Mouse (Mus musculus): ENCODE measurements around the gene 4930562C15Rik.

Gene 4930562C15Rik

DNA sequence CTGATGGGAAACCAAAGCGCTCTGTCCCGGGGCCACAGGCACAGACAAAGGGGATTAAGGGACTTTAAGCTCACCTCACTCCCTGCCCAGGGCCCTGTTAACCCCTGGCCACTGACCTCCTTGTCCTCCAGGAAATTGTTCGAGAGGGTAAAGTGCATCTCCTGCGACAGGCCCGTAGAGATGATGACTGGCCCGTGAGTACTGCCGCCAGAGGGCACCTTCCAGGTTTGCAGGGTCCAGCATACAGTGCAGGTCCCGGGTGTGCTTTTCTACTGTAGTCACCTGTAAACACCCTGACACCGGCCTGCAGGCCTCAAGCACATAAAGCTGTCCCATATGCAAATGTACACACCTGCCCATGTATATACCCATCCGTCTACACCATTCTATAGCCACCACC is 26.2 kb downstream of the 4930562C15Rik start:
- DNase-seq (ENCODE audit: low read depth, low spot score), result no peak

DNA sequence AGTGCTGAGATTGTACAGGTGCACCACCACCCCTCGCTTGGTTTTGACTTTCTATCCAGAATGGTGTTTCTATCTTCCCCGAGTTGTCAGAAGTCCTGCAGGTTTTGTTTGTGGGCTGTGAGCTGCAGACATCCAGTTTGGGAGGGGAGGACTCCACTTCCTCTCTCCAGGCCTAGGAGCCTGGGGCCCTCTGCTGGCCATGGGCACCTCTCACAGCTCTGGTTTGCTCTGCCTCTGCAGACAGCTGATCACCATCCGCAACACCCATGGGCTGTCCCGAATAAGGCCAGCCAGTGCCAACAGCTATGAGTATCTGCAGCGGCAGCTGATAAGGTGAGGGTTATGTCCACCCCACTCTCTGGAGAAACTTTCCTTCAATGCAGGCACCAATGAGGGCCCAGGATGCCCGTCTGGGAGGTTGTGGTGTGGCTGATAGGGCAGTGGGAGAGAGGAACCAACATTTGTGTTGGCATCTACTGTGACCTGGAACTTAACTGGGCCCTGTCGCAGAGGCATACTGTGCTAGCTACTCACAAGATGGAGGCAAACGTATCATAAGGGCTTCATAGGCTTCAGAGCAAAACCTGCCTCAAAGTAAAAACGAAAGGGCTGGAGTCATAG is 27.8 kb downstream of the 4930562C15Rik start:
- peak; percentile 52 for DNase-seq (ENCODE audit: low read depth, low spot score)

- no peak for DNase-seq (ENCODE audit: low read depth, low spot score)
Measured at GRCm38 (mm10) chr16:4863742-4864141, 28.5 kb downstream of the 4930562C15Rik start.

GRCm38 (mm10) chr16:4866101-4866695 is 31.0 kb downstream of the 4930562C15Rik start:
- no peak for DNase-seq (ENCODE audit: low read depth, low spot score)

DNA sequence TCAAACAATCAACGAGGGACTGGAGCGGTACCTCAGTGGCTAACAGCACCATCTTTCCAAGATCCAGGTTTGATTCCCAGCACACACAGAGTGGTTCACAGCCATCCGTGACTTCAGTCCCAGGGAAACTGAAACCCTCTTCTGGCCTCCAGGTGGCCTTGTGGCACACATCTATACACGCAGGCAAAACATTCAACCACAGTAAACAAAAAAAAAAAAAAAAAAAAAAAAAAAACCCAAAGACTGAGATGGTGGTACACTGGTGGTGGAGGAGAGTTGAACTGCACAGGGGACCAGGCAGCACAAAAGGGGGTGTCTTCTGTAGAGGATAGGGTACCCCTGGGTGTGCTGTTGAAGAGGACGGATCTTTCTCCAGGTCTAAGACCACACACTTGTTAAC is 35.3 kb downstream of the 4930562C15Rik start:
- DNase-seq (ENCODE audit: low read depth, low spot score), result no peak

- no peak for DNase-seq (ENCODE audit: low read depth, low spot score)
Measured at GRCm38 (mm10) chr16:4871926-4872325, 36.7 kb downstream of the 4930562C15Rik start.

- no peak for DNase-seq (ENCODE audit: low read depth, low spot score)
Measured at GRCm38 (mm10) chr16:4875198-4876032, 40.2 kb downstream of the 4930562C15Rik start.

GRCm38 (mm10) chr16:4876033-4876680 is 40.9 kb downstream of the 4930562C15Rik start:
- no peak for DNase-seq (ENCODE audit: low read depth, low spot score)

DNA sequence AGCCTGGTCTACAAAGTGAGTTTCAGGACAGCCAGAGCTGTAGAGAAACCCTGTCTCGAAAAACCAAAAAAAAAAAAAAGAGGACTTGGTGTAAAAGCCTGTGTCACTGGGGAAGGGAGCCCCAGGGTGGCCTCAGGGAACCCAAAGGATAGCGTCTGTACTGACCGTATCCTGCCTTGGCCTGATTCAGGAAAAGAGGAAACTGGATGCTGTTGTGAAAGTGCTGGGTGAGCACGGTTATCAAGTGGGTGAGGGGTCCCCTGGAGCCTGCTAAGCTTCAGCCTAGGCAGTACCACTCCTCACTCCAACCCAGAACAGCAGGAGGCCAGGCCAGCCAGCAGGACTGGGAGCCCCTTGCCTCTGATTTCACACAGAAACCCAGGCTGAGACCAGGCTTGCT is 42.0 kb downstream of the 4930562C15Rik start:
- no peak for DNase-seq (ENCODE audit: low read depth, low spot score)

DNA sequence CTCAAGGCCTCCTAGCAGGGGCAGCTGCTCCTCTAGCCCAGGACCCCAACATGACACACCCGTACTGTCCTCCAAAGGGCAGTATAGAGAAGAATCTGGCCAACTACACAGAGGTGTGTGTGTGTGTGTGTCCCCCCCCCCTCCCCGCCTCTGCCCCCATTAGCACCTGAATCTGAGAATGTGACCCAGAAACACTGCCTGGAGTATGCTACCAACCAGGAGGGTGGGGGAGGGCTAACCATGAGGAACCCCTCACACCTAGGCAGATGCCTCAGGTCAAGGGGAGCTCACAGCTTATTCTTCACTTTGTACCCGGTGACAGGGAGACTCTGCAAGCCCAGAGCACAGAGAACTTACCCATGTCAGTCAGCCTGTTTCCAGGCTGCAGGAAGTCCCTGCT is 42.5 kb downstream of the 4930562C15Rik start:
- no peak for DNase-seq (ENCODE audit: low read depth, low spot score)

GRCm38 (mm10) chr16:4878192-4878885 is 43.1 kb downstream of the 4930562C15Rik start:
- no peak for DNase-seq (ENCODE audit: low read depth, low spot score)

DNA sequence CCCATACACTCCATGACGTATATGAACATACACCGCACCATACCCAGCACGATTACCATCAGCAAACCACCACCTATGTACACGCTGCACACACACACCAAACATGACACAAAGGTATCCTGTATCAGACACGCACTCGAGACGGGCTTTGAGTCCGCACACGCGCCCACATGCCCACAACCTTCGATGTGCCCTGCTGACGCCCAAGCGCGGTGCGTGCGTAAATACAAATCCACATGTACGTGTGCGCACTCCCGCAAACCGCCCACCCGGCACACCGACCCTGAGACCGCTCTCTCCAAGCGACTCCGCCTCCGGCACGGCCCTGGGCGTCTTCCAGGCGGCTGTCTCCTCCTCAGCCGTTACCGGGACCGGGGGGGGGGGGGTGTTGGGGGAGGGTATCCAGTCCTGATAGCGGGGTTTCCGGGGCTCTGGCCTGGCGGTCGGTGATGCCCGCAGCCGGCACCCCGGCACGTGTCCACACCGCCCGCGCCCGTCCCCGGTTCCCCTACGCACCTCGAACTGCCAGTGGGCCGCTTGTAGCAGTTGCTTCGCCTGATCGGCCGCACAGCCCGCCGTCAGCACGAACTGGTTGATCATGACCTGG is 44.0 kb downstream of the 4930562C15Rik start:
- peak; percentile 39 for DNase-seq (ENCODE audit: low read depth, low spot score)

DNA sequence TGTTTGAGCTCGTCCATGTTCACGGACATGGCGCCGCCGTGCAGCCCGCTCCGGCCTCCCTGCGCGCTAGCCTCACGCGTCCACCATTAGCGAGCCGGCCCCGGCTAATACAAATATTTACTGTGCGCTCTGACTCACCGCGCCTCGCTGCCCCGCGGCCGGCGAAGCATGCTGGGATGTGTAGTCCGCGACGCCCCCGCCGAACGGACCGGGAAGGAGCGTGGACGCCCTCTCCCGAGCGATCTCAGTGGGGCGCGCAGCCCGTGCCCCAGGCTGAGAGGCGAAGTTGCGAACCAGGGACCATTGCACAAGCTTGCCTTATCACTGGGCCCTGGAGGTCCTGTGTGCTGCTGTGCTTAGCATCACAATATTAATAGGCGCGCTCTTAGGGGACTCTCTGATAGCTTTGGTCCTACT is 44.5 kb downstream of the 4930562C15Rik start:
- DNase-seq (ENCODE audit: low read depth, low spot score), result peak; percentile 69

- DNase-seq (ENCODE audit: low read depth, low spot score), result peak; percentile 100
Measured at GRCm38 (mm10) chr16:4880136-4880825, 45.1 kb downstream of the 4930562C15Rik start, which contains the start of gene Ubald1. Ubald1 (minus strand) TSS chr16:4880315.

DNA sequence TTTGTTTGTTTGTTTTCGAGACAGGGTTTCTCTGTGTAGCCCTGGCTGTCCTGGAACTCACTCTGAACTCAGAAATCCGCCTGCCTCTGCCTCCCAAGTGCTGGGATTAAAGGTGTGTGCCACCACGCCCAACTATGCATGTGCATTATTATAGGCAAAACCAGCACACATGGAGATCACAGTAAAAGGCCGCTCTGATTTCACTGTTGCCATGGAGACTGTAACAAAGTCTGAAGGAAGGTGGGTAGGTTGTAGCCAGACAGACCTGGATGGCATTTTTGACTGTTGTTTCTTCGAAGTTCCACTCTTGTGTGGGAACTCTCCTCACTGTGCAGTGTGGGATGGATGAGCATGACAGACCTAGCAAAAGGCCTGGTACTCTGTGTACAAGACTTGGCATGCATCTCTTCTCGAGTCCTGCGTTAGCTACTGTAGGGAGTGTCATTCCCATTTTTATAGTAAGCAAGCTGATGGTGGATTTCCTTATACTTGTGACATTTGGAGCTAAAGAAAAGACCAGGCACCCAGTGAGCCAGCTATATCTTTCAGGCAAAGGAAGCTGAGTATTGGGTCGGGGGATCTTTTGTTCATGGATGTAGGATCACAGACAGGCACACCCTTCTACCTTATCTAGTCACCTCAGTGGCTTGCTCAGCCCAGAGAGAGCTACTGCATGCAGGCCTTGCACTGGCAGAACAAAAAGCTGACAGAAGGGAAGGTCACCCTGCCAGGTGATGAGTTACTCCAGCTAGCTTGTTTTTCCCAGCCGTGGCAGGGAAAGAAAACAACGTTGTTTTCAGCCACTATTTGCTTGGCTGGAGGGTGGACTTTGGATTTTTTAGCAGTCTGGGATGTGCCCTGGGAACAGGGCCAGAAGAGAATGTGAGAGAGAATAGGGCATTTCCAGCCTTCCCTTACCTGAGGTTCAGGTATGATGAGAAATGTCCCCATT is 46.5 kb downstream of the 4930562C15Rik start:
- DNase-seq (ENCODE audit: low read depth, low spot score), result peak; percentile 49

GRCm38 (mm10) chr16:4884930-4885329 is 49.7 kb downstream of the 4930562C15Rik start:
- DNase-seq (ENCODE audit: low read depth, low spot score), result no peak

DNA sequence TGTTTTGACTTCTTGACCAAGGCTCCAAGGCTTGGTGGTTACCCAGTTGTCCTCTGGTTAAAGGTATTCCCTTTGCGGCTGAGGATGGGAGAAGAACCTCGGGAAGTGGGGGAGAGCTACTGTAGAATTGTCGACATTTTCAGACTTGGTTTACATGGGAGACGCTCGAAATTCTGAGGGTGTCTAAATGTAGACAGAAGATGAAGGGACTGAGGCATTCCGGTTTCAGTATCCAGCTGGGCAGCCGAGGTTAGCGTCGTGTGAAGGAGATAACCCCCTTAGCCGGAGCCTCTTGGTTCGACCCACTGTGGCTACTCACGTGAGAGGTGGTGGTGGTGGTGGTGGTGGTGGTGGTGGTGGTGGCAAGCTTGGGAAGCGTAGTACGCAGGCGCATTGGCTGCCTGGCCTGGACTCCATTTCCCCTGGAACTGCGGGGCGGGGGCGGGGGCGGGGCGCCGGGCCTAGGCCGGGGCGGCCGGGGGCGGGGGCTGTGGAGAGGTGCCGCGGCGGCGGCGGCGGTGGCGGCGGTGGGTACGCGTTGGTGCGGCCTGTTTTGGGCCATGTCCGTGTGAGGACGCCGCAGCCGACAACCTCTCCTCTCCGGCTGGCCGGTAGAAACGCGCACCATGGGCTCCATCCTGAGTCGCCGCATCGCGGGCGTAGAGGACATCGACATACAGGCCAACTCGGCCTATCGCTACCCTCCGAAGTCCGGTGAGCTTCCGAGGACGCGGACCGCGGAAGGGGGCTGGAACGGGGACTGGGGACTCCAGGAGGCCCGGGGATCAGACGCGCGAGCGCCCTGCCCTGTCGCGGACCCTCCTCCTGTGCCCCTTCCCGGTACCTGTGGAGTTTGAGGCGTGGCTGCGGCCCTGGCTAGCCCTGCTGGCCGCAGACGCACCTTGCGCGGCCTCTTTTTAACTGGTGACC is 50.8 kb downstream of the 4930562C15Rik start, which contains the start of gene Mgrn1:
Mgrn1 (plus strand) TSS at position 490 of the 930 bp plus-strand sequence.
- peak; percentile 96 for DNase-seq (ENCODE audit: low read depth, low spot score)

DNA sequence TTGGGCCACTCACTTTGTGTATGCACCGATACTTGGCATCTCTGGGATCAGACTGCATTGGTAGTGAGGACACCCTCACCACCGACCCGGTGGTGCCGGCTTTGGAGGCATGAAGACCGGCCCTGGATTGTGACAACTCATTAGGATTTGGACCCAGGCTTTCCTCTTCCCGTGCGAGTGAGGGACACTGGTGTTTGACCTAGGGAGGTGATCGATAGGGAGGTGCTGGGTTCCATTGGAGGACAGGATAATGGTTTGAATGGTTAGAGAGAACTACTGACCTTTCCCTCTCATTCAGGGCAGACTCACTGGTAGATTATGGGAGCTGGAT is 51.4 kb downstream of the 4930562C15Rik start:
- DNase-seq (ENCODE audit: low read depth, low spot score), result no peak

All from ES-CJ7 (cell line).